Comparison of ENCODE assay signal across 7 mouse cellular contexts in the genomic region with DNA sequence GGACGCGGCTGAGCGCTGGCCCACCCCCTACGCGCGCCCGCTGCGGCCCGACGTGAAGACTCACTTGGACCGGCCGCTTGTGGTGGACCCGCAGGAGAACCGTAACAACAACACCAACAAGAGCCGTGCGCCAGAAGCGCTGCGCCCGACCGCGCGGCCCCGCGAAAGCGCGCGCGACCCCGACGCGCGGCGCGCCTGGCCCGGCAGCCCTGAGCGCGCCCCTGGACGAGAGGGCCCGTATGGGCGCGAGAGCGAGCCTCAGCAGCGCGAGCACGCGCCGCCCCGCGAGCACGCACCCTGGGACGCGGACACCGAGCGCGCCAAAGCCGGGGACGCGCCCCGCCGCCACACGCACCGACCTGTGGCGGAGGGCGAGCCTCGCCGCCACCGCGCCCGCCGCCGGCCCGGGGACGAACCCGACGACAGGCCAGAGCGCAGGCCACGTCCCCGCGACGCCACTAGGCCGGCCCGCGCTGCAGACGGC.
A peak's percentile ranks its signal among the peaks of the same experiment; 100 is the strongest.
DNase-seq lines count a peak whose midpoint lies in the region; ATAC-seq lines count a peak whose summit lies in the region.

No protein-coding gene starts in this region.

- no peaks in the 10 kb centered on the region for H3K9me3 ChIP-seq in liver, embryonic 11.5 days (ENCODE audit: control insufficient read depth, low read length)
- H3K9me3 ChIP-seq in embryonic facial prominence, embryonic 10.5 days = no peaks in the 10 kb centered on the region
- H3K9me3 ChIP-seq in hindbrain, embryonic 10.5 days = no peaks in the 10 kb centered on the region

- no peak overlapping the region for H3K27ac ChIP-seq in liver, embryonic 11.5 days (ENCODE audit: low read depth, low read length)
- no peak overlapping the region for H3K27ac ChIP-seq in embryonic facial prominence, embryonic 10.5 days (replicated peaks)
- H3K27ac ChIP-seq in hindbrain, embryonic 10.5 days = peak overlapping the region; percentile 14; the same call in 1 of the 2 replicates

- no peak overlapping the region for H3K9ac ChIP-seq in liver, embryonic 11.5 days (ENCODE audit: low read depth, low read length)

- WGBS in liver, embryonic 11.5 days = 3% methylated on average over 82 of the region's 84 CpGs
- WGBS in embryonic facial prominence, embryonic 10.5 days = 1% methylated on average over 84 of the region's 84 CpGs
- 1% methylated on average over 84 of the region's 84 CpGs for WGBS in hindbrain, embryonic 10.5 days

- peaks cover 74% of the 10 kb centered on the region for H3K27me3 ChIP-seq in liver, embryonic 11.5 days (replicated peaks; ENCODE audit: control insufficient read depth, insufficient read depth, low read length)
- H3K27me3 ChIP-seq in embryonic facial prominence, embryonic 10.5 days (replicated peaks; ENCODE audit: low read depth, poor library complexity, severe bottlenecking) = peaks cover 86% of the 10 kb centered on the region
- H3K27me3 ChIP-seq in hindbrain, embryonic 10.5 days (ENCODE audit: insufficient read depth, poor library complexity, severe bottlenecking) = peaks cover 70% of the 10 kb centered on the region

- no peak for ATAC-seq in liver, embryonic 11.5 days (replicated peaks; ENCODE audit: low FRiP score)

- no peak for DNase-seq in liver, embryonic 11.5 days (ENCODE audit: low spot score)
- DNase-seq in liver = no peak
- peak; percentile 42 for DNase-seq in embryonic facial prominence, embryonic 10.5 days (ENCODE audit: low spot score)
- DNase-seq in hindbrain, embryonic 10.5 days (ENCODE audit: low spot score) = peak; percentile 28
- DNase-seq in mesoderm, embryonic 11.5 days (ENCODE audit: low read depth, low spot score) = peak; percentile 23
- DNase-seq in spleen, postnatal 10 days (ENCODE audit: low spot score in 2 of 2) = no peak
- DNase-seq in ovary, postnatal 36 days (ENCODE audit: low spot score) = no peak

- peak overlapping the region; percentile 59 for H3K4me2 ChIP-seq in liver, embryonic 11.5 days

- no peaks in the 10 kb centered on the region for H3K36me3 ChIP-seq in liver, embryonic 11.5 days (ENCODE audit: control insufficient read depth, insufficient read depth, low read length)
- H3K36me3 ChIP-seq in embryonic facial prominence, embryonic 10.5 days (replicated peaks) = no peaks in the 10 kb centered on the region
- H3K36me3 ChIP-seq in hindbrain, embryonic 10.5 days = no peaks in the 10 kb centered on the region

- peak overlapping the region; percentile 41 for H3K4me3 ChIP-seq in liver, embryonic 11.5 days (ENCODE audit: low read depth, low read length)
- H3K4me3 ChIP-seq in embryonic facial prominence, embryonic 10.5 days = peak overlapping the region; percentile 57
- H3K4me3 ChIP-seq in hindbrain, embryonic 10.5 days = peak overlapping the region; percentile 48

- H3K4me1 ChIP-seq in liver, embryonic 11.5 days (replicated peaks; ENCODE audit: control insufficient read depth, insufficient read depth, low read length) = 0 out of 2 replicates have a peak, but pooled peaks cover 3% of the 10 kb centered on the region
- peaks cover 9% of the 10 kb centered on the region for H3K4me1 ChIP-seq in embryonic facial prominence, embryonic 10.5 days
- H3K4me1 ChIP-seq in hindbrain, embryonic 10.5 days (replicated peaks) = peaks cover 15% of the 10 kb centered on the region

Comparison
In these comparisons a context has a peak if more than half of its experiments do, and no peak if none do; other contexts are left out.
1. DNase-seq: peak in embryonic facial prominence, embryonic 10.5 days (single experiment), hindbrain, embryonic 10.5 days (single experiment) and mesoderm, embryonic 11.5 days (single experiment); none in liver, embryonic 11.5 days (single experiment), liver (single experiment), spleen, postnatal 10 days (0 of 2) and ovary, postnatal 36 days (single experiment).
2. Peak in every context shown above with its lines, with median percentiles within 50 percentile points of each other: H3K4me3 ChIP-seq.